Mouse (Mus musculus) heart, adult 18-20 months (tissue): ENCODE results near the gene Parp1. TPM values are rescaled to one million over a fixed set of nuclear protein-coding genes. Genes with fewer than 3 reads are reported as not detected.
A peak's percentile ranks its signal among the peaks of the same experiment; 100 is the strongest.
"Not testable (repeated sequence)": the region's sequence is repeated elsewhere in the genome, so short reads cannot be mapped to it uniquely, and the experiment has no call there.

Experiments
- DNase-seq, 2 experiments: peaks; one replicate each; pipeline ENCODE4 v3.0.0; 2021 to 2022; ENCODE audit warnings: mixed read lengths in 1 of 2
- microRNA-seq, 2 experiments: library from miRNA; unstranded; fragments of <30 nt; microRNA quantifications; one replicate each; pipeline ENCODE4 v1.2.0; 2022
- total RNA-seq, 2 experiments: library from RNA; stranded (reverse); gene quantifications; 2 replicates each; pipeline ENCODE4 v1.2.3; 2021

The Parp1 gene
- total RNA-seq, 2 experiments from 2014 or later: 61.7 to 63.5 TPM

DNA sequence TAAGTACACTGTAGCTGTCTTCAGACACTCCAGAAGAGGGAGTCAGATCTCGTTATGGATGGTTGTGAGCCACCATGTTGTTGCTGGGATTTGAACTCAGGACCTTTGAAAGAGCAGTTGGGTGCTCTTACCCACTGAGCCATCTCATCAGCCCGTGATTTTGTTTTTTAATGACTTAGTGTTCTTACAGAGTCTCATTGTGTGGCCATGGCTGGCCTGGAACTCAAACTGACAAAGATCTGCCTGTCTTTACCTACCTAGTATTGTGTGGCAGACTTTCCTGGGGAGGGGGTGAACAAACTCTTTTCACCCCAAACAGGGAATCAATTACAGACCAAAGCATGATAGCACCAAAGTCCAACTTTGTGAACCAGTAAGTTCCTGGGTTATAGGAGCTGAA lies 69.1 kb downstream of the Parp1 start:
- not testable (repeated sequence) for DNase-seq

DNA sequence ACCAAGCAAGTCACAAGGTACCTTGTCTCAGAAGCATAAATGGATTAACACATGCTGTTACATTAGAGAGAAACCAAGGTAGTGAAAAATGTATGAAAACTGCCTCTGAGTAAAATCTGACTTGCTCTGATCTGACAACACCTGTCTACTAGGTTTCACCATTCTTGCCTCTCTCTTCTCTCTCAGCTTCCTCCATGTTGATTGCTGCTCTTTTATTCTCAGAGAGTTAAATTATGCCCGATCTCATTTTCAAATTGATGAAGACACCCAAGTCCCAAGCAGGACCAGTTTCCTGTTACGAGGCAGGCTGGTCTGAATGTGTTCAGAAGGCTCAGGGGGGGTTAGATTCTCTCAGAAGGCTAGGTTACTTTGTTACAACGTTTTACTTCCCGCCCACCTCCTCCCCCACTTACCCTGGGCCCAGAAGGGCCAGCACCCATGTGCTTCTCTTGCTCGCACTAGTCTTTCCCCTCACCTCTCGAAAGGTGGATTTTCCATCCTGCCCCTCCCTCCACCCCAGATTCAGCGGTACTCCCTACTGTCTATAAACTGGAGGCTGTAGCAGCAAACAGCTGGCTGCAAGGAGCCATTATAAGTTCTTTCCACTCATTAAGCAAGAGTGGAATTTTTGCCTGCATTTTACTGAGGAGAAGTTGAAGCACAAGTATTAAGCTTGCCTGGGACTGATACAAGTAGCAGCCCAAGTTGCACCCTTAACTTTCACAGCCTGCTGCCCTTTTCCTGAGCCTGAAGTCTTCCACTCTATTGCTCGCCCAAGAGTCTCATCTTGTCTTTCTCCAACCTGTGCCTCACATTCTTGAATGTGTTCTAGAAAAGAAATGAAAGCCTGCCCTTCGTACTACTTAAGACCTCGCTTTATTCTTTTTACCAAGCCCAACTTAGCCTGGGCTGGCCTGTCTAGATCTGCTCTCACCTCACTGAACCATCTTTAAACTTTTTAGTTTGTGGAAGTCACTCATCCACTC lies 71.0 kb downstream of the Parp1 start:
- DNase-seq: peak in 1 of 2 experiments; percentile 4

DNA sequence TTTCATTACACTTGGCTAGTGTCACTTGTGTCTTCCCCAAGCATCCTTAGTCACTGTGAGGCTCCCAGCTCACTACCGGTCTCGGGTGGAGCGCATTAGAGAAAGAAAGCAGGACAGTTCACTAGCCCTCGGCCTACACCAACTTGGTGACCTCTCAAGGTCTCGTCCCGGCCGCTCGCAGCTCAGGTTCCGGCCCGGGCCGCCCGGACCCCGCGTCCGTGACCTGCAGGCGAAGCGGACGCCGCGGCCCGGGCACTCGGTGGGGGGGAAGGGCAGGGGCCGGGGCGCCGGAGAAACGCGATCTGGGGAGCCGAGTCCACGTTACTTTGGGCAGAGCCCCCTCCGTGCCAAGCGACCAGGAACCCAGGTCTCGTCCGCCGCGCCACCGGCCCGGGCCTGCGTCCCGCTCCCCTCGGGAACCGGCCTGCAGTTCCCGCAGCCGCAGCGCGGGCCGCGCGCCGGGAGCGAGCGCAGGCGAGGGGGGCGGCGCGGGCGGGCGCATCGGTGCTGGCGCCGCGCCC lies 71.9 kb downstream of the Parp1 start:
- peak; percentile 31 to 60 for DNase-seq

DNA sequence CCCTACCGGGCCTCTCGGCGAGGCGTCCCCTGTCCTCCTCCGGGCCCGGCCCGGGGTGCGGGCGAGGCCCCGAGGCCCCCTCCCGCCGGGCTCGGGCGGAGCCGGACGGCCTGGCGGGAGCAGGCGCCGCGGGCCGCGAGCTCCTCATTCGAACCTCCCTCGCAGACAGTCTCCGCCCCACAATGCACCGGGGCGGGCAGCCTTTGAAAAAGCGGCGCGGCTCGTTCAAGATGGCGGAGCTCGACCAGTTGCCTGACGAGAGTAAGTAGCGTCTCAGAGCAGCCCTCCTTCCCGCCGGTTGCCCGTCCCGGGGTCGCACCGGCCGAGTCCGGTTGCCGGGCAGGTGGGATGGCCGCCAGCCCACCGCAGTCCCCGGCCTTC lies 72.4 kb downstream of the Parp1 start, which contains the start of gene Lin9:
TSS of gene Lin9 (plus strand) at position 14 of the 381 bp plus-strand sequence.
- DNase-seq: peak; percentile 92 to 96

DNA sequence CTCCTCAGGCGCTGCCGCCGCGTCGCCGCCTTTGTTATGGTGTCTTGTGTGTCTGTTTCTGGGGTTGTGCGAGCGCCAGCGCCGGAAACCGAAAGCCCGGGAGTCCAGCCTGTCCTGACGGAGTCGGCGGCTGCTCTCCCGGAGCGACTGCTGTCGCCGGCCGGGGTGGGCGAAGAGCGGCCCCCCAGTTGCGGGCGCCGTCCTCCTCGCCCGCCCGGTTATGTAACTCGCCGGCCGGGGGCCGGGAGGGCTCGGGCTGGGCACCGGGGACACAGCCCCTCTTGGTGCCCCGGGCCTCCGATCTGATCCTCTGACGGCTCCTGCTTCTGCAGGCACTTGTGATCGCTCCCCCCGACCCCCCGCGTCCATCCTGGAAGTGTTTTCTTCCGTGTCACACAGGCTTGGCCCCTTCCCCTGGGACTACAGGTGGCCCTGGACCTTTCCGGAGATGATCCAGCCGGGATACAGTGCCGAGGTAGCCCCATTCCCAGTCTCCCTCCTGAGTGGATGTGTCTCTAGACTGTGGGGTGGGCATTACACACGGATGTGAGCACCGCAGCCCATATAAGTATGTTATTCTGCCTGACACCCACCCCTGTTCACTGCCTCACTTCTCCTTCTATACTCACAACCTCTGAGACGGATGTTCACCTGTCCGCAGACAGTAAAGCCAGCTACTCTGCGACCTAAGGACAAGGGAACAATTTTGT lies 72.9 kb downstream of the Parp1 start:
- peak in 1 of 2 experiments; percentile 30 for DNase-seq

DNA sequence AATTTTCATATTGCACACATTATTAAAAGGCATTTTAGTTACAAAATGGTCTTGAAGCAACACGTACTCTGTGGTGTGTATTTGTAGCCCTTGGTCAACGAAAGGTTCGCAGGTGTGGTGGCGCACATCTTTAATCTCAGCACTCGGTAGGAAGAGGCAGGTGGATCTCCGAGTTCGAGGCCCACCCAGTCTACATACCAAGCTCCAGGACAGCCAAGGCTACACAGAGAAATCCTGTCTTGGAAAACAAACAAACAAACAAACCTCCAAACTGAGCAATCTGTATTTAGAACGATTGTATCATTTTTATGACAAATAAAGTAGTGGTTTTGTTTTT lies 73.5 kb downstream of the Parp1 start:
- no peak for DNase-seq

Small RNA genes lying within 50 kb of the gene (microRNA-seq; reads per million reads assigned to microRNA genes)
- 0 to 0.27 reads per million in 2 experiments for gene Mir6904

Other genes starting within 250 kb of the Parp1 start
- 10 to 100 TPM; 36.7 to 51.5 TPM for gene Itpkb, start 238.4 kb upstream of the Parp1 start, total RNA-seq
- gene Stum, start 85.4 kb upstream of the Parp1 start, total RNA-seq: 1 to 10 TPM; 2.6 to 3.1 TPM
- gene Lin9, start 72.2 kb downstream of the Parp1 start, total RNA-seq: 1 to 10 TPM; 2.0 to 2.1 TPM
- gene Mixl1, start 128.1 kb downstream of the Parp1 start, total RNA-seq: not detected
- gene Acbd3, start 157.1 kb downstream of the Parp1 start, total RNA-seq: 10 to 100 TPM; 23.3 to 24.8 TPM
- gene H3f3a, start 245.0 kb downstream of the Parp1 start, total RNA-seq: 100 to 1,000 TPM; 363 to 405 TPM